Mouse (Mus musculus) mesoderm, embryonic 11.5 days (tissue): Measurements from ENCODE around the gene Wasf3.
"Not testable (repeated sequence)": the region's sequence is repeated elsewhere in the genome, so short reads cannot be mapped to it uniquely, and the experiment has no call there.

Experiments
- DNase-seq: peaks from one replicate; pipeline ENCODE4 v3.0.0-alpha.2; 2012; ENCODE audit warnings: low read depth, low spot score

Gene Wasf3

GRCm38 (mm10) chr5:146398386-146399115 lies 13.8 kb downstream of the Wasf3 start:
- no peak for DNase-seq

- DNase-seq = not testable (repeated sequence)
These were observed 16.2 kb downstream of the Wasf3 start for GRCm38 (mm10) chr5:146401012-146401411.

- no peak for DNase-seq
These were observed 17.5 kb downstream of the Wasf3 start for GRCm38 (mm10) chr5:146402311-146402710.

GRCm38 (mm10) chr5:146403923-146404322 lies 19.1 kb downstream of the Wasf3 start:
- DNase-seq = no peak

GRCm38 (mm10) chr5:146406133-146406532 lies 21.3 kb downstream of the Wasf3 start:
- DNase-seq = no peak

GRCm38 (mm10) chr5:146407791-146408190 lies 23.0 kb downstream of the Wasf3 start:
- DNase-seq = peak; percentile 50

- DNase-seq = no peak
These were observed 23.8 kb downstream of the Wasf3 start for GRCm38 (mm10) chr5:146408604-146409003.

GRCm38 (mm10) chr5:146410821-146411220 lies 26.0 kb downstream of the Wasf3 start:
- no peak for DNase-seq

- DNase-seq = no peak
These were observed 28.1 kb downstream of the Wasf3 start for GRCm38 (mm10) chr5:146412743-146413430.

GRCm38 (mm10) chr5:146414611-146415010 lies 29.8 kb downstream of the Wasf3 start:
- no peak for DNase-seq

GRCm38 (mm10) chr5:146415218-146415617 lies 30.4 kb downstream of the Wasf3 start:
- no peak for DNase-seq

- DNase-seq = no peak
These were observed 31.7 kb downstream of the Wasf3 start for GRCm38 (mm10) chr5:146416331-146417110.

- DNase-seq = no peak
These were observed 33.3 kb downstream of the Wasf3 start for GRCm38 (mm10) chr5:146418092-146418491.

GRCm38 (mm10) chr5:146420081-146420480 lies 35.3 kb downstream of the Wasf3 start:
- DNase-seq = peak; percentile 67

GRCm38 (mm10) chr5:146424711-146425326 lies 40.0 kb downstream of the Wasf3 start:
- no peak for DNase-seq

GRCm38 (mm10) chr5:146425656-146426055 lies 40.9 kb downstream of the Wasf3 start:
- no peak for DNase-seq

GRCm38 (mm10) chr5:146428109-146428508 lies 43.3 kb downstream of the Wasf3 start:
- DNase-seq = no peak

GRCm38 (mm10) chr5:146431821-146432220 lies 47.0 kb downstream of the Wasf3 start:
- DNase-seq = no peak

- no peak for DNase-seq
These were observed 47.7 kb downstream of the Wasf3 start for GRCm38 (mm10) chr5:146432476-146432875.

GRCm38 (mm10) chr5:146435316-146435715 lies 50.5 kb downstream of the Wasf3 start:
- no peak for DNase-seq

- DNase-seq = no peak
These were observed 52.0 kb downstream of the Wasf3 start for GRCm38 (mm10) chr5:146436796-146437195.
